Mouse (Mus musculus) myocyte (in vitro differentiated cells): ENCODE measurements at regions not wholly inside any gene's neighbourhood (a gene's known extent, or its start where the extent isn't known, plus 50 kb on each side); places are given as distances from the start of the nearest gene placed in this dataset.

Experiments
- H3K27me3 ChIP-seq: one replicate; pipeline ENCODE4 v1.6.1; 2011; ENCODE audit not compliant: control insufficient read depth, insufficient read depth, insufficient read length
- H3K36me3 ChIP-seq: one replicate; pipeline ENCODE4 v1.6.1; 2011; ENCODE audit not compliant: control insufficient read depth, insufficient read depth
- H3K4me2 ChIP-seq: one replicate; pipeline ENCODE4 v1.6.1; 2011; ENCODE audit warnings: low read depth, control low read depth
- H3K4me3 ChIP-seq: one replicate; pipeline ENCODE4 v1.5.1; 2011; ENCODE audit warnings: mild to moderate bottlenecking, control low read depth, moderate library complexity
- H3K79me2 ChIP-seq: one replicate; pipeline ENCODE4 v1.6.1; 2011; ENCODE audit not compliant: control insufficient read depth, insufficient read depth
- H3ac ChIP-seq: one replicate; pipeline ENCODE4 v1.6.1; 2011; ENCODE audit not compliant: control insufficient read depth, insufficient read length
- CEBPB ChIP-seq: IDR thresholded peaks from 2 replicates; pipeline ENCODE4 v1.6.1; 2011; ENCODE audit warnings: mild to moderate bottlenecking, moderate library complexity; ENCODE audit not compliant: poor library complexity, insufficient read depth, severe bottlenecking
- E2F4 ChIP-seq: IDR thresholded peaks from one replicate; pipeline ENCODE4 v1.6.1; 2011; ENCODE audit warnings: mild to moderate bottlenecking, control low read depth, moderate library complexity; ENCODE audit not compliant: insufficient read depth
- MAX ChIP-seq: IDR thresholded peaks from one replicate; pipeline ENCODE4 v1.6.1; 2011; ENCODE audit warnings: low read depth, mild to moderate bottlenecking, control low read depth
- MYOD1 ChIP-seq, 3 experiments: IDR thresholded peaks; one replicate each; pipeline ENCODE4 v1.6.1; 2011; ENCODE audit warnings: control low read depth in 2 of 3, low read depth in 2 of 3, mild to moderate bottlenecking in 2 of 3, moderate library complexity in 1 of 3; ENCODE audit not compliant: insufficient read length in 2 of 3, control insufficient read depth in 1 of 3
- MYOG ChIP-seq, 3 experiments: IDR thresholded peaks; one replicate each; pipeline ENCODE4 v1.6.1; 2011; ENCODE audit warnings: control low read depth in 2 of 3, low read depth in 2 of 3, mild to moderate bottlenecking in 2 of 3; ENCODE audit not compliant: insufficient read length in 2 of 3, control insufficient read depth in 1 of 3, insufficient read depth in 1 of 3
- POLR2A ChIP-seq: IDR thresholded peaks from one replicate; pipeline ENCODE4 v1.6.1; 2011; ENCODE audit warnings: low read depth, mild to moderate bottlenecking, control low read depth, moderate library complexity; ENCODE audit not compliant: insufficient read length
- POLR2AphosphoS2 ChIP-seq: IDR thresholded peaks from one replicate; pipeline ENCODE4 v1.6.1; 2011; ENCODE audit warnings: low read depth, control low read depth; ENCODE audit not compliant: insufficient read length
- REST ChIP-seq: IDR thresholded peaks from one replicate; pipeline ENCODE4 v1.6.1; 2011; ENCODE audit warnings: mild to moderate bottlenecking, control low read depth, moderate library complexity; ENCODE audit not compliant: insufficient read depth, insufficient read length
- SRF ChIP-seq: IDR thresholded peaks from one replicate; pipeline ENCODE4 v1.6.1; 2011; ENCODE audit warnings: low read depth; ENCODE audit not compliant: control insufficient read depth, insufficient read length
- TCF12 ChIP-seq: IDR thresholded peaks from one replicate; pipeline ENCODE4 v1.6.1; 2011; ENCODE audit warnings: mild to moderate bottlenecking, control low read depth; ENCODE audit not compliant: poor library complexity, insufficient read depth, severe bottlenecking
- TCF3 ChIP-seq: IDR thresholded peaks from one replicate; pipeline ENCODE4 v1.6.1; 2011; ENCODE audit warnings: low read depth, control low read depth; ENCODE audit not compliant: insufficient read length
- USF1 ChIP-seq: IDR thresholded peaks from one replicate; pipeline ENCODE4 v1.6.1; 2011; ENCODE audit warnings: low read depth, mild to moderate bottlenecking, control low read depth, moderate library complexity

DNA sequence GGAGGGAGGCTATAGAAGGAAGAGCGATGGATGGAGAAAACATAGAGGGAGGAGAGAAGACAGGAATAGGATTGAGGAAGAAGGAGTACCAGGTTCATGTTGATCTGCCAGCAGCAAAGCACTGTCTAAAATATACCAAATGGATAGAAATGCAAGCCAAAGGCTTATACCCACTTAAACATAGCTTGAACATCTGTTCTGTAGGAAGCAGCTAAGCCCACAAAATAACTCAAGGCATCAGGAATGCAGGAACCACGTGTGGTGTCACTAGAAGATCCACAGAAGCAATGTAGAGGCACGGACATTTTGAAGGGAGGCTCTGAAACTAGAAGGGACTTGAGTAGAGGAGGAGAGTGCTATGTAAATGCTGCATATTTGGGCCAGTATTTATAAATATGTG lies 78.9 kb downstream of the Smgc start:
- Histone ChIP-seq H3ac (no peak overlapping the region), H3K36me3 (no peaks in the 10 kb centered on the region), H3K79me2 (no peaks in the 10 kb centered on the region), H3K4me2 (no peak overlapping the region), H3K27me3 (no peaks in the 10 kb centered on the region), H3K4me3 (no peak overlapping the region)
- TF ChIP-seq POLR2A (no peak), TCF3 (no peak), TCF12 (no peak), E2F4 (no peak), USF1 (no peak), POLR2AphosphoS2 (no peak), MYOD1 (IDR thresholded peaks at IDR 0.05; ENCODE audit: control insufficient read depth in 1 of 3, insufficient read length in 2 of 3, low read depth in 2 of 3) (no peak), MYOG (IDR thresholded peaks at IDR 0.05; ENCODE audit: control insufficient read depth in 1 of 3, insufficient read depth in 1 of 3, insufficient read length in 2 of 3, low read depth in 2 of 3) (no peak), REST (no peak), MAX (no peak)

DNA sequence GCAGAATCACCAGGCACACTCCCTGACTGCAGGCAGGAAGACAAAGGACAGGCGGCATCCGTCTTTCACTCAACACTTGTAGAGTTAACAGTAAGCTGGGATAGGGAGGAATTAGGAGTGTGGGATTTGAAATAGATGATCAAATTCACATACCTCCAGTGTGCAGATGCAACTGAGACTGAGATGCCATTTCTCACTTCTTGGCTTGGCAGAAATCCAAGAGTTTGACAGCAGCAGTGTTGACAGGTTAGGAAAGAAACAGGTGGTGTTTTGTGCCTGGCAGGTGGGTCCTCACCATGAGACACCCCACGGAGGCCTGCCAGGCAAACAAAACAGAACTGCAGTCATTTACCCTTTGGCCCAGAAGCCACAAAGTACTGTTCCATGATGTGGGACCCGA lies 79.8 kb downstream of the Smgc start:
- H3K79me2 ChIP-seq, result no peaks in the 10 kb centered on the region
- TF ChIP-seq E2F4 (no peak), USF1 (no peak), CEBPB (no peak), MAX (no peak), REST (no peak), TCF3 (no peak), SRF (no peak), POLR2A (no peak), MYOG (IDR thresholded peaks at IDR 0.05; ENCODE audit: control insufficient read depth in 1 of 3, insufficient read depth in 1 of 3, insufficient read length in 2 of 3, low read depth in 2 of 3) (no peak)
- H3K4me3 ChIP-seq, result no peak overlapping the region
- H3K27me3 ChIP-seq, result no peaks in the 10 kb centered on the region
- H3K4me2 ChIP-seq, result no peak overlapping the region
- no peaks in the 10 kb centered on the region for H3K36me3 ChIP-seq
- H3ac ChIP-seq, result no peak overlapping the region

DNA sequence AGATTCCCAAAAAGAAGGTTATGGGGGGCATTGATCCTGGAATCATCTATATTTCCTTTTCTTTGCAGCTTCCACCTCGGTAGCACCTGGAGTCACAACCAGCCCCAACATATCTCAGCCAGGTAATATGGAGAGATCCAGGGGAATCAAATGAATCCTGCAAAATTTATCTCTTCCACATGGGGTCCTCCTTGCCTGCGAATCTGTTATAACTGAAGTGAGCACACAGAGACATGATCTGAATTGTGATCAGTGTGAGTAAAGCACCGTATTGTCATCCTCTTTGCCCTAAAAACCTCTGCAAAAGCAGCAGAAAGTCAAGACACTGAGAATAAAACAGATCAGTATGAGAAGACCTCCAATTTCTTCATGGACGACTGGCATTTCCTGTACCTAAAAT lies 86.5 kb downstream of the Smgc start:
- no peak for TF ChIP-seq REST
- TF ChIP-seq POLR2A, result no peak
- Histone ChIP-seq H3K4me3 (no peak overlapping the region), H3K79me2 (no peaks in the 10 kb centered on the region), H3K36me3 (no peaks in the 10 kb centered on the region), H3K27me3 (no peaks in the 10 kb centered on the region), H3ac (no peak overlapping the region), H3K4me2 (no peak overlapping the region)

DNA sequence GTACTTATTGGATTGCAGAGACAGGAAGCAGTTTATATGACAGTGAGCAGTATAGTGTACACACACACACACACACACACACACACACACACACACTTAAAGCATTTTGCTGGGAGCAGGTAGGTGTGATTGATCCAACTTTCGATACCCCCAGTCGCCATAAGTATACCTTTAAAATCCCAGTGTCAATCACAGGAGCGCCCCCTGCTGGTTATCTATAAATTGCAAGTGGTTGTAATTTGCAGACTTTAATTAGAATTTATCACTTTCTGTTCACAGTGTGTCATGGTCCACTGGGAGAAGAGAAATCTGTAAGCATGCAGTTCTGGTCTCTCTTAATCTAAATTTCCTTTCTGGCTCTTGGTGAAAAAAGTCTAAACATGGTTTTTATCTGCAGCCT lies 89.4 kb downstream of the Smgc start:
- H3K36me3 ChIP-seq, result no peaks in the 10 kb centered on the region
- no peaks in the 10 kb centered on the region for H3K27me3 ChIP-seq
- H3K4me2 ChIP-seq, result no peak overlapping the region
- TF ChIP-seq TCF12 (no peak), TCF3 (no peak), E2F4 (no peak), SRF (no peak), MAX (no peak), REST (no peak), CEBPB (no peak), USF1 (no peak), POLR2A (no peak), MYOG (IDR thresholded peaks at IDR 0.05; ENCODE audit: control insufficient read depth in 1 of 3, insufficient read depth in 1 of 3, insufficient read length in 2 of 3, low read depth in 2 of 3) (no peak)
- no peak overlapping the region for H3K4me3 ChIP-seq
- no peak overlapping the region for H3ac ChIP-seq
- no peaks in the 10 kb centered on the region for H3K79me2 ChIP-seq

DNA sequence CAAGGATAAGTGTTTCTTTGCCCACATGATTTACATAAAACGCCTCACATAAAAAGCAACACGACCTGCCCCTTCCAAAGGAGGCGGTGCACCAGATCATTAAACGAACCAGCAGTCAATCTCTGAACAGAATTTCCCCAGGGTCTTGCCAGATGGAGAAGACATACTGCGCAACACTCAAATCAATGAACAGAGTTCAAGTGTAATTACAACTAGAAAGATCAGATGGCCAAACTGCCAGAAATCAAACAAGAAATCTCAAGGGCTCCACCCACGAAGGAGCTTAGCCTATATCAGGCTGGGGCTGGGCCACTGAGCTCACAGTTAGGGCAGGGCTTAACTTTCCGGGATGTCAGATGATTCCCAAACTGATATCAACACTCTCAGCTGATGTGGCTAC lies 90.4 kb downstream of the Smgc start:
- no peaks in the 10 kb centered on the region for H3K79me2 ChIP-seq
- TF ChIP-seq MYOD1 (IDR thresholded peaks at IDR 0.05; ENCODE audit: control insufficient read depth in 1 of 3, insufficient read length in 2 of 3, low read depth in 2 of 3) (no peak), CEBPB (no peak), POLR2AphosphoS2 (no peak)

More for the DNA sequence above, 90.4 kb downstream of the Smgc start:
- H3K4me2 ChIP-seq, result no peak overlapping the region
- H3K4me3 ChIP-seq, result no peak overlapping the region
- no peaks in the 10 kb centered on the region for H3K36me3 ChIP-seq
- no peaks in the 10 kb centered on the region for H3K27me3 ChIP-seq
- no peak overlapping the region for H3ac ChIP-seq
